Mouse (Mus musculus) large intestine, adult 2 months (tissue): ENCODE results near the gene Cdc42bpg. TPM values are rescaled to one million over a fixed set of nuclear protein-coding genes. Genes with fewer than 3 reads are reported as not detected.

ENCODE experiments used
- DNase-seq: peaks from one replicate; pipeline ENCODE4 v3.0.0-alpha.2; 2012; ENCODE audit warnings: low read depth, low spot score
- WGBS: fragments of 180-500 bp; shearing (Covaris S2); methylation state at CpG from one replicate; pipeline ENCODE4 v1.1.7; 2018; 5-methylcytosine and 5-hydroxymethylcytosine counted together
- polyA plus RNA-seq: library from polyadenylated mRNA; depleted of rRNA; stranded (reverse); fragments of >200 nt; gene quantifications from 2 replicates; pipeline ENCODE4 v1.2.3, GENCODE M21; 2012; rRNA removed

The Cdc42bpg gene
- polyA plus RNA-seq, 1 experiment, result 20.7 TPM

- no peak for DNase-seq
- 54% methylated on average over 12 of the region's 12 CpGs for WGBS
Measured at GRCm38 (mm10) chr19:6373539-6374400, 67.5 kb downstream of the Cdc42bpg start.

- 97% methylated on average over 10 of the region's 10 CpGs for WGBS
- DNase-seq, result no peak
Measured at GRCm38 (mm10) chr19:6374571-6374970, 68.3 kb downstream of the Cdc42bpg start.

Other genes with a start within 250 kb of the Cdc42bpg start
- 25.2 and 26.8 TPM in 2 replicates for gene Mrpl49, start 248.7 kb upstream of the Cdc42bpg start, polyA plus RNA-seq
- gene Fau, start 248.6 kb upstream of the Cdc42bpg start, polyA plus RNA-seq, result 1,267 and 1,718 TPM in 2 replicates
- gene Znhit2, start 245.3 kb upstream of the Cdc42bpg start, polyA plus RNA-seq, result 34.9 and 42.3 TPM in 2 replicates
- 66.0 and 68.4 TPM in 2 replicates for gene Tm7sf2, start 238.1 kb upstream of the Cdc42bpg start, polyA plus RNA-seq
- 77.1 and 79.7 TPM in 2 replicates for gene Vps51, start 229.2 kb upstream of the Cdc42bpg start, polyA plus RNA-seq
- gene Tmem262, start 226.4 kb upstream of the Cdc42bpg start, polyA plus RNA-seq, result 0.37 and 0.38 TPM in 2 replicates
- 0.50 TPM in 1 of 2 replicates, not detected in the other for gene Gm28374, start 224.2 kb upstream of the Cdc42bpg start, polyA plus RNA-seq
- 79.9 and 96.7 TPM in 2 replicates for gene Zfpl1, start 221.5 kb upstream of the Cdc42bpg start, polyA plus RNA-seq
- gene Cdca5, start 221.5 kb upstream of the Cdc42bpg start, polyA plus RNA-seq, result 11.6 and 15.7 TPM in 2 replicates
- gene AC131692.1, start 212.0 kb upstream of the Cdc42bpg start, polyA plus RNA-seq, result 0.15 TPM in 1 of 2 replicates, not detected in the other
- gene Naaladl1, start 200.7 kb upstream of the Cdc42bpg start, polyA plus RNA-seq, result 1,535 and 1,726 TPM in 2 replicates
- 21.4 and 24.2 TPM in 2 replicates for gene Sac3d1, start 187.8 kb upstream of the Cdc42bpg start, polyA plus RNA-seq
- gene Snx15, start 178.2 kb upstream of the Cdc42bpg start, polyA plus RNA-seq, result 40.7 and 47.6 TPM in 2 replicates
- gene Batf2, start 165.5 kb upstream of the Cdc42bpg start, polyA plus RNA-seq, result 123 and 147 TPM in 2 replicates
- 68.6 and 69.0 TPM in 2 replicates for gene Arl2, start 164.9 kb upstream of the Cdc42bpg start, polyA plus RNA-seq
- gene Majin, start 122.1 kb upstream of the Cdc42bpg start, polyA plus RNA-seq, result 1.2 and 1.9 TPM in 2 replicates
- gene Gpha2, start 80.1 kb upstream of the Cdc42bpg start, polyA plus RNA-seq, result 0.48 and 0.70 TPM in 2 replicates
- 38.1 and 44.0 TPM in 2 replicates for gene Ppp2r5b, start 70.6 kb upstream of the Cdc42bpg start, polyA plus RNA-seq
- 23.3 and 32.0 TPM in 2 replicates for gene Atg2a, start 64.8 kb upstream of the Cdc42bpg start, polyA plus RNA-seq
- gene Ehd1, start 29.7 kb upstream of the Cdc42bpg start, polyA plus RNA-seq, result 142 and 291 TPM in 2 replicates
- 35.5 and 40.5 TPM in 2 replicates for gene Men1, start 28.5 kb downstream of the Cdc42bpg start, polyA plus RNA-seq
- gene Map4k2, start 34.7 kb downstream of the Cdc42bpg start, polyA plus RNA-seq, result 40.8 and 64.0 TPM in 2 replicates
- gene Sf1, start 57.2 kb downstream of the Cdc42bpg start, polyA plus RNA-seq, result 61.1 and 86.4 TPM in 2 replicates
- gene Pygm, start 77.9 kb downstream of the Cdc42bpg start, polyA plus RNA-seq, result 7.9 and 10.2 TPM in 2 replicates
- gene Rasgrp2, start 92.9 kb downstream of the Cdc42bpg start, polyA plus RNA-seq, result 41.0 and 41.9 TPM in 2 replicates
- 1.5 and 2.1 TPM in 2 replicates for gene Nrxn2, start 112.3 kb downstream of the Cdc42bpg start, polyA plus RNA-seq
- gene Slc22a12, start 236.6 kb downstream of the Cdc42bpg start, polyA plus RNA-seq, result 0.15 TPM in 1 of 2 replicates, not detected in the other